Mouse (Mus musculus): ENCODE data around the gene Epn1.

- no peak for TF ChIP-seq CTCF (IDR thresholded peaks at IDR 0.05; ENCODE audit: insufficient read depth, low read depth, low read length)
- no peak for TF ChIP-seq POLR2A (IDR thresholded peaks at IDR 0.05; ENCODE audit: insufficient read depth, low read depth, low read length)
Observed at GRCm38 (mm10) chr7:5036136-5036535, 43.9 kb upstream of the Epn1 start.
